Mouse (Mus musculus): ENCODE results near the gene Mia. TPM values are rescaled to one million over a fixed set of nuclear protein-coding genes. Genes with fewer than 3 reads are reported as not detected.

The Mia gene
- total RNA-seq, 2 experiments from 2014 or later = 0.68 to 1.6 TPM

DNA sequence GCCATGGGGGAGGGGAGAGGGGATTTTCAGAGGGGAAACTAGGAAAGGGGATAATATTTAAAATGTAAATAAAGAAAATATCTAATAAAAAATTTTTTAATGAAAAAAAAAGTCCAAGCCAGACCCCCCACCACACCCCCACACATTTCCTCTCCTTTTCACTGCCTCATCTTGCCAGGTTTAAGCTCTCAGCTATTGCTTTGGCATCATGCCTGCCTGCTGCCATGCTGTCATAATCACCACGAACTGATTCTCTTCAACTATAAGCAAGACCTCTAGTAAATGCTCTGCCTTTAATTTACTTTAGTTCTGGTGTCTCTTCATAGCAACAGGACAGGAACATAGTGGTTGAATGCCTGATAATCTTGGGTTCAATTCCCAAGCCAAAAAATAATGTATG, 1.5 kb upstream of the Mia start:
- no peak for TF ChIP-seq CTCF (IDR thresholded peaks at IDR 0.05)
- intact Hi-C loops (cut with DNase I) = no loop called here
- Histone ChIP-seq H3K27ac (no peak overlapping the region), H3K4me3 (no peak overlapping the region)
- no peak for DNase-seq (ENCODE audit: extremely low spot score in 1 of 2, low spot score in 2 of 2)

DNA sequence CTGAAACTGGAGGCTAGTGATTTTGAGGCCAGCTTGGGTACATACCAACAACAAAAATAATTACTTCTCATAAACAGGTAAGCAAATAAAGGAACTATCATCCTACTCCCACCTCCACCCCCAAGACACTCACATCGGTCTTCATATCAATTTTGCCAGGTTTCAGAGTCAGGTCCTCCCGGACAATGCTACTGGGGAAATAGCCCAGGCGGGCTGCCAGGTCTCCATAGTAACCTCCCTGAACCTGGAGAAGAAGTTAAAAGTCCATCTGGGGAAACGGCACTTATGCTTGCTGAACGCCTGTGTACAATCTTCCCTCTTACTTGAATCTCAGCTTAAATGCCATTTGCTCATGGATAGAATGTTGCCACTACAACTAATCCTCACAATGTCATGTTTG, 921 bp downstream of the Mia start:
- no peak for TF ChIP-seq CTCF (IDR thresholded peaks at IDR 0.05)
- intact Hi-C loops (cut with DNase I) = loop anchor here (2.0 kb wide), 1 partner anchor 15 kb away; the partner anchor contains the start of gene BC024978
- Histone ChIP-seq H3K27ac (no peak overlapping the region), H3K4me3 (no peak overlapping the region)
- DNase-seq (ENCODE audit: extremely low spot score in 1 of 2, low spot score in 2 of 2) = no peak

GRCm38 (mm10) chr7:27179217-27179918, 1.6 kb downstream of the Mia start:
- intact Hi-C loops (cut with DNase I) = no loop called here
- Histone ChIP-seq H3K27ac (peak overlapping the region; percentile 66), H3K4me3 (peak overlapping the region; percentile 80)
- no peak for TF ChIP-seq CTCF (IDR thresholded peaks at IDR 0.05)
- DNase-seq (ENCODE audit: extremely low spot score in 1 of 2, low spot score in 2 of 2) = no peak

DNA sequence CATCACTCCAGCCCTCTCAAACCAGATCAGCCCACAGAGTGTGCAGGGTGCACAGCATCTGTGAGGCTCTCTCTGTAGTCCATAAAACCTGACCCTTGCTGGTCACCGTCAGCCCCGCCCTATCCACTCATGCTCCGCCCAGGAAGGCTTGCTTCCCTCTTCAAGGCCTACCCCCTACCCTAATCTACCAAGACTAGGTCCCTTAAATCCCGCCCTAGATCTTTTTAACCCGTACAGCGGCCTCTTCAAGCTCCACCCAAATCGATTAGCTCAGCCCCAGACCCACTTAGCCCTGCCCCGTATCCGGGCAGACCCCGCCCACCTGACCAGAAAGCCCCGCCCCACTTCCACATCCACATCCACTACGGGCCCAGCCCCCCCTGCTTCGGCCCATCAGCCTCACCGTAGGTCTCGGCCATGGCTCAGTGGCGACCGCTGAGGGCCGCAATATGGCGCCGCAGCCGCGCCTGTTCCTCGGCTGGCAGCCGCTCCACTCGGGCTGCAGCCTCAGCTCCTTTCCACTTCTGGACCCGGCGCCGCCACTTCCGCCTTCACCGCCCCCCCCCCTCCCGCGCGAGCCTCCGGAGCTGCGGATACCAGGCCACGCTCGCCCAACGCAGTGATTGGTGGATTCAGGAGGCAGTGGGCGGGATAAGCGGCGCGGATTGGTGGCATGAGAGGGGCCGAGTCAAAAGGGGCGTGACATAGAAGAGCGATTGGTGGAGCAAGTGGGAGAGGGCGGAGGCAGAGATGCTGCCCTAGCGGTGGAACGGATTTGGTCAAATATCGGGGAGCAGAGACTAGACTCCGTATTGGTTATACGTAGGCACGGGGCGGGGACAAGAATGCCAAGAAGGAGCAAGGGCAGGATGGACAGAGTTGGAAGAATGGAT, 2.4 kb downstream of the Mia start, which contains the start of gene Rab4b:
Gene Rab4b (minus strand): TSS at position 573 of the 893 bp plus-strand sequence.
- intact Hi-C loops (cut with DNase I) = loop anchor here (1.0 kb wide), 1 partner anchor 11 kb away; no protein-coding TSS in a partner anchor
- peak; percentile 98 to 99 for DNase-seq (ENCODE audit: extremely low spot score in 1 of 2, low spot score in 2 of 2)
- H3K27ac ChIP-seq = peak within 1 kb of the TSS; percentile 95
- peak within 1 kb of the TSS; percentile 80 for H3K4me3 ChIP-seq
- peak; percentile 63 for TF ChIP-seq CTCF (IDR thresholded peaks at IDR 0.05)

DNA sequence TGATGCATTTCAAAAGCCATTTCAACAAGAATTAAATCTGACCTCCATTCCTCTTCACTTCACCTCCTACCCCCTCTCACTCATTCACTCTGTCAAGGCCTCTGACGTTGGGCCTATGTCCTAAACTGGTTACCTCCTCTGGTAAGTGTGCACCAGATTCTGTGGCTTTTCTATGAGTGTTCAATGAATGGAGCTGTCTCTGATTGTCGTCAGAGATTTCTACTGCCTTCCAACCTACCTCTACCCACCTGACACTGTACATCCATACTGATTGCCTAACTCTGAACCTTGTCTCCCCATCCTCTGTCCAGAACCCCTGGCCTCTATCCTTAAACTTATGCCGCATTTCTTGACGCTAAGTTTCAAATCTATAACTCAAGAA, 3.0 kb downstream of the Mia start:
- Histone ChIP-seq H3K4me3 (peak overlapping the region; percentile 80), H3K27ac (peak overlapping the region; percentile 95)
- TF ChIP-seq CTCF (IDR thresholded peaks at IDR 0.05) = no peak
- intact Hi-C loops (cut with DNase I) = loop anchor here (1.0 kb wide), 1 partner anchor 11 kb away; no protein-coding TSS in a partner anchor
- DNase-seq (ENCODE audit: extremely low spot score in 1 of 2, low spot score in 2 of 2) = no peak

GRCm38 (mm10) chr7:27174896-27175295, 6.1 kb downstream of the Mia start:
- Histone ChIP-seq H3K27ac (no peak overlapping the region), H3K4me3 (no peak overlapping the region)
- DNase-seq (ENCODE audit: extremely low spot score in 1 of 2, low spot score in 2 of 2) = no peak
- intact Hi-C loops (cut with DNase I) = no loop called here
- TF ChIP-seq CTCF (IDR thresholded peaks at IDR 0.05) = no peak

DNA sequence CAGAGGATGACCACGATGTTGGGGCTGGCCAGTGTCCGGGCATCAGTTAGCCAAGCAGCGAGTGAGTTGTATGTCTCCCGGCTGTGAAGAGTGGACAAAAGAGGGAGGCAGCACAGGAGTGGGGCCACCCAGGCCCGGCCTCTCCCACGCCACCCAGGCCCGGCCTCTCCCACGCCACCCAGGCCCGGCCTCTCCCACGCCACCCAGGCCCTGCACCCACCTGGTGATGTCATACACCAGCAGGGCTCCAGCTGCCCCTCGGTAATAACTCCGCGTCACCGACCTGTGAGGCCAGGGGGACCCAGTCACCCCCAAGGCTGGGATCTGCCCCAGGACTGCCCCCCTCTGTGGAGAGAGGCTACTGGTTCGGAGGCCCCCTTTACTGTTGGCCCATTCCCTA, 6.5 kb downstream of the Mia start:
- H3K27ac ChIP-seq = no peak overlapping the region
- no peak for TF ChIP-seq CTCF (IDR thresholded peaks at IDR 0.05)
- no peak for DNase-seq (ENCODE audit: extremely low spot score in 1 of 2, low spot score in 2 of 2)
- H3K4me3 ChIP-seq = no peak overlapping the region
- intact Hi-C loops (cut with DNase I) = no loop called here

DNA sequence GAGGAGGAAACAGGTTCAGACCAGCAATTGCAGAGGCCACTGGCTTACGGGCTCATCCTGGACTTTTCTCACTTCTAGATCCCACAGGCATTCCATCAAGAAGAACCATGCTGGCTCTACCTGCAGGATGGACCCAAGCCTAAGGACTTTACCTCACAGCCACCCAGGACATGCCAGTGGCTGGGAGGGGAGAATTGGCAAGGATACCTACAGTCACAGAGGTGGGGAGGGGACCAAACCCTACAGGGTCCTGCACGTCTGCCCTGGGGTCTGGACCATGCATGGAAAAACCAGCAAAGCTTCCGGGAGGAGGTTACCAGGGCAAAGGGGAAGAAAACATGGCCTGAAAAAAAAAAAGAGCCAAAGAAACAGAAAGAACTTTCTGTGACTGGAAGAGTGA, 10.0 kb downstream of the Mia start:
- Histone ChIP-seq H3K4me3 (no peak overlapping the region), H3K27ac (no peak overlapping the region)
- intact Hi-C loops (cut with DNase I) = no loop called here
- no peak for DNase-seq (ENCODE audit: extremely low spot score in 1 of 2, low spot score in 2 of 2)
- TF ChIP-seq CTCF (IDR thresholded peaks at IDR 0.05) = no peak

DNA sequence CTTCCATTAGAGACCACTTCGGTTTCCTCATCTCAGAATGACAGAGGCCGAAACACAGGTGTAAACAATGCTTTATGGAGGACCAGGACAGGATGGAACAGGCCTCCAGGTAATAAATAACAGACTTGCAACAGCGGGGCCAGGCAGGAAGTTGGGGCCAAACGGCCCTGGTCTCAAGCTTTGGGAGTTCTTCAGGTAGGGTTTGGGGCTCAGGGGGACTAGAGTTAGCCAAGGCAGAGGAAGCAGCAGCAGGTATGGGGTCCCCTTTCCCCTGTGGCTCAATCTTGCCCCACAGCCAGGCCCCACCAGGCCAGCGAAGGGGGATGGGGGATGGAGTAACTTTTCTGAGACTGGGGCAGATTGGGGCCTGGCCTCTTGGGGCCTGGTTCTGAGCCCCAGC, 12.6 kb downstream of the Mia start:
- no peak overlapping the region for H3K4me3 ChIP-seq
- intact Hi-C loops (cut with DNase I) = no loop called here
- no peak overlapping the region for H3K27ac ChIP-seq
- no peak for TF ChIP-seq CTCF (IDR thresholded peaks at IDR 0.05)
- DNase-seq (ENCODE audit: extremely low spot score in 1 of 2, low spot score in 2 of 2) = no peak

GRCm38 (mm10) chr7:27167475-27168094, 13.4 kb downstream of the Mia start:
- H3K27ac ChIP-seq = peak overlapping the region; percentile 98
- intact Hi-C loops (cut with DNase I) = loop anchor here (1.0 to 2.0 kb wide), 3 partner anchors 11 to 61 kb away; partner anchors contain the start of genes BC024978, Itpkc and Rab4b
- DNase-seq (ENCODE audit: extremely low spot score in 1 of 2, low spot score in 2 of 2) = no peak
- no peak for TF ChIP-seq CTCF (IDR thresholded peaks at IDR 0.05)
- peak overlapping the region; percentile 71 for H3K4me3 ChIP-seq

- intact Hi-C loops (cut with DNase I) = loop anchor here (1.0 to 2.0 kb wide), 3 partner anchors 11 to 62 kb away; partner anchors contain the start of genes BC024978, Itpkc and Rab4b
- Histone ChIP-seq H3K27ac (peak within 1 kb of the TSS; percentile 98), H3K4me3 (peak within 1 kb of the TSS; percentile 71)
- DNase-seq (ENCODE audit: extremely low spot score in 1 of 2, low spot score in 2 of 2) = peak; percentile 95 to 96
- no peak; the same call in 1 of the 2 replicates for TF ChIP-seq CTCF (IDR thresholded peaks at IDR 0.05)
These were observed 14.1 kb downstream of the Mia start, which contains the start of gene Egln2 for GRCm38 (mm10) chr7:27166614-27167474. Egln2 (minus strand) TSS chr7:27166802.

Data from left cerebral cortex, adult 2 months (tissue).